Mouse (Mus musculus): ENCODE measurements around the gene Btnl1. TPM values are rescaled to one million over a fixed set of nuclear protein-coding genes. Genes with fewer than 3 reads are reported as not detected.

The Btnl1 gene
- total and polyA plus RNA-seq, 2 experiments from 2014 or later = not detected

- peak; percentile 36 for TF ChIP-seq CTCF (IDR thresholded peaks at IDR 0.05; ENCODE audit: low read depth)
- no peak for DNase-seq (ENCODE audit: low spot score)
- H3K9ac ChIP-seq (replicated peaks; ENCODE audit: low read length) = no peak overlapping the region
These were observed 6.3 kb downstream of the Btnl1 start for GRCm38 (mm10) chr17:34383212-34383611.

GRCm38 (mm10) chr17:34384699-34385098 lies 7.8 kb downstream of the Btnl1 start:
- Histone ChIP-seq H3K27me3 (ENCODE audit: insufficient read depth, low read length) (no peaks in the 10 kb centered on the region), H3K4me2 (ENCODE audit: low read depth, low read length) (no peak overlapping the region), H3K9ac (replicated peaks; ENCODE audit: low read length) (no peak overlapping the region), H3K9me3 (ENCODE audit: low read length) (no peaks in the 10 kb centered on the region), H3K27ac (no peak overlapping the region), H3K4me3 (ENCODE audit: low read length) (no peak overlapping the region), H3K36me3 (ENCODE audit: insufficient read depth, low read length) (no peaks in the 10 kb centered on the region), H3K4me1 (ENCODE audit: insufficient read depth, low read length) (no peaks in the 10 kb centered on the region)
- no peak for ATAC-seq
- DNase-seq (ENCODE audit: low spot score) = no peak
- WGBS = 53% methylated on average over 3 of the region's 3 CpGs
- TF ChIP-seq CTCF (IDR thresholded peaks at IDR 0.05; ENCODE audit: low read depth) = no peak

More at GRCm38 (mm10) chr17:34383212-34383611, 6.3 kb downstream of the Btnl1 start:
- H3K4me1 ChIP-seq (ENCODE audit: insufficient read depth, low read length) = no peaks in the 10 kb centered on the region
- H3K27me3 ChIP-seq (ENCODE audit: insufficient read depth, low read length) = no peaks in the 10 kb centered on the region
- WGBS = 79% methylated on average over 7 of the region's 7 CpGs
- ATAC-seq = no peak
- H3K9me3 ChIP-seq (ENCODE audit: low read length) = no peaks in the 10 kb centered on the region
- H3K4me3 ChIP-seq (ENCODE audit: low read length) = no peak overlapping the region
- H3K4me2 ChIP-seq (ENCODE audit: low read depth, low read length) = no peak overlapping the region
- no peak overlapping the region for H3K27ac ChIP-seq
- H3K36me3 ChIP-seq (ENCODE audit: insufficient read depth, low read length) = no peaks in the 10 kb centered on the region

- WGBS = 73% methylated on average over 2 of the region's 2 CpGs
- H3K27ac ChIP-seq = no peak overlapping the region
These were observed 9.7 kb downstream of the Btnl1 start for GRCm38 (mm10) chr17:34386656-34387055.

GRCm38 (mm10) chr17:34388513-34388912 lies 11.6 kb downstream of the Btnl1 start:
- DNase-seq (ENCODE audit: low spot score) (peak; percentile 58), ATAC-seq (no peak)
- no peak overlapping the region for H3K4me2 ChIP-seq (ENCODE audit: low read depth, low read length)
- H3K9ac ChIP-seq (replicated peaks; ENCODE audit: low read length) = no peak overlapping the region
- 33% methylated on average over 4 of the region's 4 CpGs for WGBS
- peak; percentile 72 for TF ChIP-seq CTCF (IDR thresholded peaks at IDR 0.05; ENCODE audit: low read depth)
- 0 out of 2 replicates have a peak, but pooled peaks cover 3% of the 10 kb centered on the region for H3K4me1 ChIP-seq (ENCODE audit: insufficient read depth, low read length)
- no peaks in the 10 kb centered on the region for H3K27me3 ChIP-seq (ENCODE audit: insufficient read depth, low read length)
- no peaks in the 10 kb centered on the region for H3K36me3 ChIP-seq (ENCODE audit: insufficient read depth, low read length)
- no peak overlapping the region for H3K27ac ChIP-seq
- no peak overlapping the region for H3K4me3 ChIP-seq (ENCODE audit: low read length)
- H3K9me3 ChIP-seq (ENCODE audit: low read length) = no peaks in the 10 kb centered on the region

More at GRCm38 (mm10) chr17:34386656-34387055, 9.7 kb downstream of the Btnl1 start:
- Histone ChIP-seq H3K4me2 (ENCODE audit: low read depth, low read length) (no peak overlapping the region), H3K9me3 (ENCODE audit: low read length) (no peaks in the 10 kb centered on the region), H3K9ac (replicated peaks; ENCODE audit: low read length) (no peak overlapping the region), H3K4me3 (ENCODE audit: low read length) (no peak overlapping the region), H3K4me1 (ENCODE audit: insufficient read depth, low read length) (no peaks in the 10 kb centered on the region), H3K36me3 (ENCODE audit: insufficient read depth, low read length) (no peaks in the 10 kb centered on the region), H3K27me3 (ENCODE audit: insufficient read depth, low read length) (no peaks in the 10 kb centered on the region)
- no peak for TF ChIP-seq CTCF (IDR thresholded peaks at IDR 0.05; ENCODE audit: low read depth)
- ATAC-seq (no peak), DNase-seq (ENCODE audit: low spot score) (no peak)

GRCm38 (mm10) chr17:34391507-34391906 lies 14.6 kb downstream of the Btnl1 start:
- no peak for ATAC-seq
- Histone ChIP-seq H3K4me1 (ENCODE audit: insufficient read depth, low read length) (0 out of 2 replicates have a peak, but pooled peaks cover 3% of the 10 kb centered on the region), H3K9me3 (ENCODE audit: low read length) (no peaks in the 10 kb centered on the region), H3K9ac (replicated peaks; ENCODE audit: low read length) (no peak overlapping the region), H3K4me2 (ENCODE audit: low read depth, low read length) (no peak overlapping the region), H3K36me3 (ENCODE audit: insufficient read depth, low read length) (no peaks in the 10 kb centered on the region), H3K27ac (no peak overlapping the region), H3K4me3 (ENCODE audit: low read length) (no peak overlapping the region), H3K27me3 (ENCODE audit: insufficient read depth, low read length) (no peaks in the 10 kb centered on the region)
- 73% methylated on average over 7 of the region's 7 CpGs for WGBS
- no peak for DNase-seq (ENCODE audit: low spot score)
- no peak for TF ChIP-seq CTCF (IDR thresholded peaks at IDR 0.05; ENCODE audit: low read depth)

- peak; percentile 69; the same call in 1 of the 2 replicates for ATAC-seq
- Histone ChIP-seq H3K4me2 (ENCODE audit: low read depth, low read length) (peak overlapping the region; percentile 64), H3K36me3 (ENCODE audit: insufficient read depth, low read length) (no peaks in the 10 kb centered on the region), H3K9ac (replicated peaks; ENCODE audit: low read length) (peak overlapping the region; percentile 37; the same call in 1 of the 2 replicates), H3K4me1 (ENCODE audit: insufficient read depth, low read length) (0 out of 2 replicates have a peak, but pooled peaks cover 3% of the 10 kb centered on the region), H3K27me3 (ENCODE audit: insufficient read depth, low read length) (no peaks in the 10 kb centered on the region), H3K9me3 (ENCODE audit: low read length) (no peaks in the 10 kb centered on the region), H3K4me3 (ENCODE audit: low read length) (peak overlapping the region; percentile 40), H3K27ac (no peak overlapping the region)
- TF ChIP-seq CTCF (IDR thresholded peaks at IDR 0.05; ENCODE audit: low read depth) = no peak
- peak; percentile 58 for DNase-seq (ENCODE audit: low spot score)
- WGBS = 3% methylated on average over 24 of the region's 24 CpGs
These were observed 15.4 kb downstream of the Btnl1 start for GRCm38 (mm10) chr17:34392321-34392720.

GRCm38 (mm10) chr17:34397357-34397756 lies 20.4 kb downstream of the Btnl1 start:
- H3K4me2 ChIP-seq (ENCODE audit: low read depth, low read length) = no peak overlapping the region
- WGBS = 69% methylated on average over 5 of the region's 5 CpGs
- TF ChIP-seq CTCF (IDR thresholded peaks at IDR 0.05; ENCODE audit: low read depth) = peak; percentile 36

More at GRCm38 (mm10) chr17:34397357-34397756, 20.4 kb downstream of the Btnl1 start:
- Histone ChIP-seq H3K9me3 (ENCODE audit: low read length) (no peaks in the 10 kb centered on the region), H3K36me3 (ENCODE audit: insufficient read depth, low read length) (no peaks in the 10 kb centered on the region), H3K4me3 (ENCODE audit: low read length) (no peak overlapping the region), H3K9ac (replicated peaks; ENCODE audit: low read length) (no peak overlapping the region), H3K4me1 (ENCODE audit: insufficient read depth, low read length) (no peaks in the 10 kb centered on the region), H3K27ac (no peak overlapping the region), H3K27me3 (ENCODE audit: insufficient read depth, low read length) (no peaks in the 10 kb centered on the region)
- ATAC-seq (no peak), DNase-seq (ENCODE audit: low spot score) (no peak)
